Mouse (Mus musculus): Measurements from ENCODE around the gene Mt1.
"Not testable (repeated sequence)": the region's sequence is repeated elsewhere in the genome, so short reads cannot be mapped to it uniquely, and the experiment has no call there.

Mt1 gene

DNA sequence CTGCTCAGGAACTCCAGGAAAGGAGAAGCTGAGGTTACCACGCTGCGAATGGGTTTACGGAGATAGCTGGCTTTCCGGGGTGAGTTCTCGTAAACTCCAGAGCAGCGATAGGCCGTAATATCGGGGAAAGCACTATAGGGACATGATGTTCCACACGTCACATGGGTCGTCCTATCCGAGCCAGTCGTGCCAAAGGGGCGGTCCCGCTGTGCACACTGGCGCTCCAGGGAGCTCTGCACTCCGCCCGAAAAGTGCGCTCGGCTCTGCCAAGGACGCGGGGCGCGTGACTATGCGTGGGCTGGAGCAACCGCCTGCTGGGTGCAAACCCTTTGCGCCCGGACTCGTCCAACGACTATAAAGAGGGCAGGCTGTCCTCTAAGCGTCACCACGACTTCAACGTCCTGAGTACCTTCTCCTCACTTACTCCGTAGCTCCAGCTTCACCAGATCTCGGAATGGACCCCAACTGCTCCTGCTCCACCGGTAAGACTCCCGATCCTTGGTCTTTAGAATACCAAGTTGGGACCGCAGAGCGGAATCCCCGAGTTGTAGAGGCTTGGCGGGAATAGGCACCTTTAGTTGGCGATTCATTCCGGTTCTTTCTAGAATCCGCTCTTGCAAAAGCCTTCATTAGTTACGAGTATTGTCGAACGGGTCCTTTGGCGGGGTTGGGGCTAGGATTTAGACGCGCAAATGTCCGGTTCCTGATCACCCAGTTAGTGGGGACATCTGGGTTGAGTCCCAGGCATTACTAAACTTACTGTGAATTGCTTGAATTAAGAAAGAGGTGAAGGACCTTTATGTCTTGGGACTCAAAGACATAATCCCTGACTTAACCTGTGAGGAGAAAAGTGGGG, at the start of gene Mt1:
Gene Mt1, plus strand, starts transcription at position 226 of the 856 bp plus-strand sequence.
- DNase-seq (ENCODE audit: low read depth) = peak; percentile 89

DNA sequence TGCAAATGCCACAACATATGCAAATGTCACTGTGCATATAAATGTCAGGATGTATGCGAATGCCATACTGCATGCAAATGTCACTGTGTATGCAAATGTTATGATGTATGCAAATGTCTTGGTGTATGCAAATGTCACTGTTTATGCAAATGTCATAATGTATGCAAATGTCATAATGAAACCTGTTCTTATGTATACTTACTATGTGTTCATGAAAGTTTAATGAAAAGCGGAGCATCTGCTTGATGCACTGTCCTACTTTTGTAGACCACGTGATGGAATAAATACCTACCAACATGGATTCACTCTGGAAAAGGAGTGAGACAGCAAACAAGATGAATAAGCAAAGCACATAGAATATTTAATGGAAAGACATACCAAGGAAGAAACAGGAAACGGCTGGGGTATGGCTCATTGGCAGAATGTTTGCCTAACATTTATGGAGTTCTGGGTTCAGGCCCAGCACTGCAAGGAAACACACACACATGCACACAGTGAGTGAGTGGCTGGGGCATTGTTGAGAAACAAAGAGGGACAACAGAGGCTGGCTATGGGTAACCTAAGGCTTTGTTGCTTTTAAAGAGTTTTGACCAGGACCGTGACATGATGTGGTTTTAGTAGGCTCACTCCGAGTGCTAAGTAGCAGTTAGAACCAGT, 49.6 kb upstream of the Mt1 start:
- no peak for DNase-seq (ENCODE audit: low read depth)

DNA sequence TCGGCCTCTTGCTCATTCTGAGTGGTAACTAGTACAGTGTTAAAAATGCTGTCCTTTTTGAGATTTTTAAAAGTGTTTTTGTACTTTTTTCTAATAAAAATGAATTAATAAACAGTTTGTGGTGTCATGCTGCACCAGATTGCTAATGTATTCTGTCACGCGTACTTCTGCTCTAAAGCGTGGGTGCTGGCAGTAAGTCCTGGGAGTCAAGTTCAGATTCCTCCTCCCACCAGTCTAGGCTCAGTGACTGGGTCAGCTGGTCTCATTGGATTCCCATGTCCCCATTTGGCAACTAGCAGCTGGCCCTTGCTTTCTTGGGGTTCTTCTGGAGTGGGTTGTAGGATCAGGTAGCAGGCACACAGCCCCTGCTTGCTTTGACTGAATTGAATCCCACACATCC, 48.8 kb upstream of the Mt1 start:
- DNase-seq (ENCODE audit: low read depth) = no peak

DNA sequence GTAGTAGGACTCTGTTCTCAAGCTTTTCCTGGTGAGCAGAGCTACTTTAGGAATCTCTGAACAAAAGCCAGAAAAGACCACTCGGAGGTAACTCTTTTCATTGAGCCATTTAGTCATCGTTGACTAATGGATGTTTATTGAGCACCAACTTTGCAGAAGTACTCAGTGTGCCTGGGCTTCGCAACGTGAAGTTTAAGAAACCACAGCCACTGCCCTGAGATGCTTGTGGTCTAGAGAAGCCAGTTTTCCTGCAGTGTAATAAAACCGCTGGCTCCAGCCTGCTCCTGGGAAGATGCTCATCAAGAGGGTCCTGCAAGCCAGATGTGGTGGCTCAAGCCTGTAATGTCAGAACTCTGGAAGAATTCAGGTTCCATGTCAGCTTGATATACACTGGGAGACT, 46.8 kb upstream of the Mt1 start:
- DNase-seq (ENCODE audit: low read depth) = no peak

DNA sequence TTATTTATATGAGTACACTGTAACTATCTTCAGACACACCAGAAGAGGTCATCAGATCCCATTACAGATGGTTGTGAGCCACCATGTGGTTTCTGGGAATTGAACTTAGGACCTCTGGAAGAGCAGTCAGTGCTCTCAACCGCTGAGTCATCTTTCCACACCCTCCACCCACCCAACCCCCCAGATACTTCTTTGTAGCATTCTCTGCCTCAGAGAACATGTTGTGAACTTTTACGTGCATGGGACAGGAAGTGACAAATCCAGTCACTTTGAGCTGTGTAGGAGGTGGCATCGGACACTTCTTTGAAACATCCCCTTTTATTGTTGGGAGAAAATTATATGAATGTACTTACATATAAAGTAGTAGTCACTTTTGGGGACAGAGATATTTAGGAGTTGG, 44.3 kb upstream of the Mt1 start:
- not testable (repeated sequence) for DNase-seq (ENCODE audit: low read depth)

DNA sequence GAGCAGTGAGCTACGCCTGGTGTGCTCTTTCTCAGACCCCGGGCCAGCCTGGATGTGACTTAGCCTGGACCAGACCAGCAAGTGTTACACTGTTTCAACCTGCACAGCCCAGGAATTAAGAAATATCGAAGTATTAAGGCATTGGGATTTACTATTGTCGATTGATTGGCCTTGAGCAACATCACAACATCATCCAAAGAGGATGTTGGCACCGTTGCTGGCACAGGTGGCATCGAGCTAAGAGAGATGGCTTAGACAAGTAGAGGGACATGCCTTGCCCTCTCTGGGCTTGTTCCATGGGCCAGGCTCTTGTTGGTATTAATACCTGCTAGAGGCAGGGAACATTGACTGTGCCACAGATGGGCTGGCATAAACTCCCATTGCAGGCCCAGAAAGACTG, 43.3 kb upstream of the Mt1 start:
- no peak for DNase-seq (ENCODE audit: low read depth)

DNA sequence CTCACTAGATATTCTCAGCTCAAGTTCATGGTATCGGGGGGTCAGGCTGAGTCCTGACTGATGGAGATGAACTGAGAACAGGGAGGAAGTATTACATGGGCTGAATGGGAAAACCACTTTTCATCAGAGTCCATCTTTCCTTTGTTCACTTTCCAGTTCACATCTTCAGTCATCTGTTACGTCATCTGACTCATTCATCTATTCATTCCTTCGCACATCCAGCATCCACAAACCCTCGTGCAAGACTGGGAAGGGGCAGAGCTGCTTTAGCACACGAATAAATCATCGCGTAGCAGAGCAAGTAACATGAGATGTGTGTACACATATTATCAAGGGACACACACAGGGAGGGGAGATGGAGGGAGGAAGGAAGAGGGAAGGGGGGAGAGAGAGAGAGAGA, 42.7 kb upstream of the Mt1 start:
- no peak for DNase-seq (ENCODE audit: low read depth)

DNA sequence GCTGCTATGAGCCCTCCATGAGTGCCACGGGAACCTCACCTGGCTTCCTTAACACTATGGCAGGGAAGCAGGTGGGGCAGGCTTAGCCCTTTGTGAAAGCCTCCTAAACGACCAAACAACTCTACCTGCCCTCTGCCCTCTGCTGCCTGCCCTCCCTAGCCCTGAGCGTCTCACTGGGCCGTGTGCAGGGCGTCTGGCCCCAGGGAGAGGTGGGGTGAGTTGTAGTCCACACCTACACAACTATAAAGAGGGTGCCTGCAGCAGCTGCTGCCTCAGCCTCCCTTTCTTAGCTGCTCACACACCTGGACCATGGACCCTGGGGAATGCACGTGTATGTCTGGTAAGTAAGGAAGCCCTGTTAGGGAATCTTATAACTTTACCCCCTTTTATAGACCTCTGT, 41.9 kb upstream of the Mt1 start, which contains the start of gene Mt4:
Gene Mt4, plus strand, starts transcription at position 265 of the 400 bp plus-strand sequence.
- no peak for DNase-seq (ENCODE audit: low read depth)

DNA sequence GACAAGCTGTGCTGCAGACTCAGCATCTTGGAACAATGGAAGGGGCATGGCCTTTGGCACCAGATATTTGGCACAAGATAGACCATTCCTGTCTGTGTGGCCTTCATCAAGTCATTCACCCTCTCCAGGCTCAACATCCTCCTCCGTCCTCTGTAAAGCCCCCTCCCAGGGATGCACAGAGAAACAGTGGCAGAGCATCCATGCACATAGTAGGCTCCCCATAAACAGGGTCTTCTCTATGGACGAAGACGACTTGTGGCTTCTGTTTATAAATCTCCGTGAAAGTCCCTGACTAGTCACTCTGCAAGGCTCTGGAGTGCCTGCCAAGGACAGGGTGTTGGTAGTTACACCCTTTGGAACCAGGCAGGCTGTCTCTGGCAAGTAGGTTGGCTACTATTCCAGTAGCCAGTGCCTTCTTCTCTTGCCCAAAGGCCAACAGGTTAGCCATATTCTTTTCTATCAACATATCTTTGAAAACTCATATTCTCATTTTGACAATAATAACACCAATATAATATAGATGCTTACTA, 38.6 kb upstream of the Mt1 start:
- DNase-seq (ENCODE audit: low read depth) = no peak

DNA sequence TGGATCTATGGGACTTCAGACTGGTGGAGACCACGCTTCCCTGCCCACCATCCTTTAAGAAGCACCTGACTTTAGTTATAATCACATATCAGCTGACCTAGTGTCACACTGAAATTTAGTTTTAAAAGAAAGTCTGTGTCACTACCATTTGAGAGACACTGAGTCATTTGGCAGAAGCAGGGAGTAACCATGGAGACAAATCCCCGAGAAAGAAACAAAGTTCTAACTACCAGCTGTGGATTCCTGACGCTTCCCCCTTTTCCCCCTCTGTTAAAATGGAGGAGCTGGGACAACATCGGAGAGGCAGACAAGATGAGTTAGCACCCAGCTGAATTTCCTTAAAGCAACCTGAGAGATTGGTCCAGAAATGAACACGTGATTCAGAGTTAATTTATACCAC, 30.6 kb upstream of the Mt1 start:
- no peak for DNase-seq (ENCODE audit: low read depth)

DNA sequence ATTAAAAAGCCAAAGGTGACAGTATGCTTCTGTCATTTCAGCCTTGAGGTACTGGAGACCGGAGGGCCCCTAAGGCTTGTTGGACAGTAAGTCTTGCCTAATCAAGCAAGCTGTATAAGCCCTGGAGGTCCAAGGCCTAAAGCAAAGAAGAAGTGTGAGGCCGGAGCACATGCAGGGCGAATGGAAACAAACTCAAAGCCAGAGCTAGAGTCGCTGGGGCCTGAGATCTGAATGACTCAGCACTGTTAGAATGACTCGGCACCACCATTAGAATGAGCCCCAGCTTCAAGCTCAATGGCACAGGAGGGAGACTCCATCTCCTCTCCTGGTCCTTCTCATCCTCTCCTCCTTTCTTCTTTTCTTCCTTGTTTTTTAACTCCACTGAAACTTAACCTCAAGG, 28.0 kb upstream of the Mt1 start:
- DNase-seq (ENCODE audit: low read depth) = no peak

DNA sequence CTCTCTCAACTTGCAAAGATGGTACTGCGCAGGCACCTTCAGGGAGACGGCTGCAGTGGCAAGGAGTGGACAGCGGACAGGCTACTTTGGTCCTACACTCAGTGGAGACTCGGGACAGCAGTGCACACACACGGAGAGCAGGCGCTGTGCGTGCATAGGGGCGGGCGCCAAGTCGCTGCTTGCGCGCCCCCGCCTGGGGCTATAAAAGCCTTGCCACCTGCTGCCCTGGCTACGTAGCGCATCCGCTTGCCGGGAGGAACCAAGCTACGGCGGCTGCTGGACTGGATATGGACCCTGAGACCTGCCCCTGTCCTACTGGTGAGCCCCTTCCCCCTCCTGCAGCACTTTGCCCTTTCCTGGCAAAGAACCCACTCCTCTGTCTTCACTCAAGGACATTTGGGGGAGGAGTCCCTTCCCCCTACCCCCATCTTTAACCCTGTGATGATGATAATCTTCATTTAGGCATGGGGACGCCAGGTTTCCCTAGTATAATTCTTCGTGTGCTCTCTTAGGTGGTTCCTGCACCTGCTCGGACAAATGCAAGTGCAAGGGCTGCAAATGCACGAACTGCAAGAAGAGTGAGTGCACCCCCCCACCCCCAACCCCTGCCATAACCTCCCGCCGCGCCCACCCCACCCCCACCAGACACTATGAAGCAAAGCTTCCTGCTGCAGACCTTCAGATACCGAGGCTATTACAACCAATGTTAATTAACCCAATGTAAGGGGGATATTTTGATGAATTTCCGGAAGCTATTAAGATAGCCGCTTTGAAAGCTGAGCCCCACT, 26.2 kb upstream of the Mt1 start, which contains the start of gene Mt3:
Gene Mt3, plus strand, starts transcription at position 95 of the 788 bp plus-strand sequence.
- no peak for DNase-seq (ENCODE audit: low read depth)

DNA sequence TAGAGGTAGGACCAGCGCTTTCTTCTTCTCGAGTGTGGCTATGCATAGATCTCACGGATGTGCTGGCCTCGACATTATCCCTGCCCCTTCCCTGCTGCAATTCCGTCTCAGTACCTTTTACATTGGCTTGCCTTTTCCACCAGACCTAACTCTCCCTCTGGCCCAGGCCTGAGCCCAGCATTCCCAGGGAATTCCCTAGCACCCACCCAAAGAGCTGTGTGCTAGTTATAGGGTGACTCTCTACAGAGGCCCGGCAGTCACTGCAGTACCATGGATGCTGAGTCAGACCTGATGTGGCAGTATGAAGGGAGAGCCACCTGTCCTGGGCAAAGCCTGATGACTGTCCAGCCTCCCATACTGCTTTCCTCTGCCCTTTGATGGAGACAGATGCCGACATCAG, 25.4 kb upstream of the Mt1 start:
- DNase-seq (ENCODE audit: low read depth) = no peak

DNA sequence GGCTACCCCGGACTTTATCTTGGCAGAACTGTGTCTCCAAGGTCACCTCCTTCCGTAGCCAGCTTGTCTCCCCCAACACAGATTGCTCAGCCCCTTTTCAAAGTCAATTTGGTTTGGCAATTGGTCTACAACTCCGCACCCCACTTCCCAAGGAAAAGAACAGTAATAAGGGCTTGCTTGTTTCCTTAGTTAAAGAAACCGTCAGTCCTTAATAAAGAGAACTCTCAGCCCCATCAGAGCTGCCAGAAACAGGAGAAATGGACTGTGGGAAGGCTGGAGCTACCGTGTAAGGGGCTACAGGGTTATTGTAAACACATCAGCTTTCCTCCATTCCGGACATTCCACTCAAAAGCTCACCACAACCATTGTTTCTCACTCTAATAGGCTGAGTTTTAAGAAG, 24.3 kb upstream of the Mt1 start:
- no peak for DNase-seq (ENCODE audit: low read depth)

DNA sequence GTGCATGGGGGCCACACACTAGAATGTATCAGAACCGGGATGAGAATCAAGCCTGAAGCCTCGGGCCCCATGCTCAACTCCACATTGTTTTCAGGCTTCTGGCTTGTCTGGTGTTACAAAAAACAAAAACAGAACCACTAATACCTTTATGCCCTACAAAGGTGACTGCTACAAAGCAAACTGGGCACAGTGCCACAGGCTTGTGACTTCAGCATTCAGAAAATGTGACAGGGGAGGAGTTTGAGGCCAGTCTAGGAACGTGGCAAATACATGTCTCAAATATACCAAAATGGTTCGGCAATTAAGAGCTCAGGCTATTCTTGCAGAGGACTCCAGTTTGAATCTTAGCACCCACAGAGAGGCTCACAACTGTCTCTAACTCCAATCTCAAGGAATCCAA, 22.8 kb upstream of the Mt1 start:
- DNase-seq (ENCODE audit: low read depth) = no peak

DNA sequence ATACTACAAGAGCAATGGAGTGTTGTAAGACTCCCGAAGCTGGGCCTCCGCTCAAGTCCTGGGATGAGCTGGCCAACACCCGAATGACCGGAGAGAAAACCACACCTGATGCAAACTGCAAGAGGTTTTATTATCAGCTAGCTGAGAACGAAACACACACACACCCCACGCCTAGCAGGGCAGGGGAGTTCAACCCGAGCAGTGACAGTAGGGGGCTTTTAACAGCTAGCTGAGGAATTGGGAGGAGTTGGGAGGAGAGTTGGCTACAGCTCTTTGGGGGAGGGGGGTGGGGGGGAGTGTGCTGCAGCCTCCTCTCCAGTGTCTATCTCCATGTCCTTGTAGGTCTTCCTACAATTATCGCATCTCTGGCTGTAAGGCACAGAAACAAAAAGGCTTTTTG, 13.1 kb upstream of the Mt1 start:
- DNase-seq (ENCODE audit: low read depth) = not testable (repeated sequence)

DNA sequence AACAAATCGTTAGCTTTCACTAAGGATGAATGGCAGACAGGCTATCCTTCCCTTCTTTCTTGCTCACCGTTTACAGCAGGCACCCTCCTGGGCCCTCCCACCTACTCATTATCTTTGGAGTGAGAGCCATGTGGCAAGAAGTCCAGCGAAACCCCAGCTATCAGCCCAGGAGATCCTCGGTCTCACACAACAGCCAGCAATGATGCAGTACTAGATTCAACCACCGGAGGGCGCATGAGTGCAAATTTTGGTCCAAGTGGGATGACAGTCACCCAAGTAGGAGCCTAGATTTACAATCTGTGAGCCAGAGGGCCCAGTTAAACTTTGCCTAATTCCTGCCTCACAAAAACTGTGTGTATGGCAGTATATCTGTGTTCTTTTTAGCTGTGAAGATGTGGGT, 11.6 kb upstream of the Mt1 start:
- DNase-seq (ENCODE audit: low read depth) = peak; percentile 83

DNA sequence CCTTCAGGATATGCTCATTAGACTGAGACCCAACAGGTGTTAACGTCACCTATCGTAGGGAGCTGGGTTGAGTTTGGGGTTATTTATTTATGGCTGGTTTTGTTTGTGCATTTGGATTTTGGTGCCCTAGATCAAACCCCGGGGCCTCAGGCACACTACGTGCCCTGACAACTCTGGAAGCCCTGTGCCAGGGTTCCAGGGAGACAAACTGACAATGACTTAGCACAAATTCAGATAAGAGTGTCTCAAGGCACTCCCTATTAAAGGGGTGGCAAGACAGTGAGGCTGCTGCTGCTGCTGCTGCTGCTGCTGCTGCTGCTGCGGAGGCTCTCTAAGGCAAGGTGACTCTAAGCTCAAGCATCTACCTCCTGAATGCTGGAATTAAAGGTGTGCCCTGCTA, 9.3 kb upstream of the Mt1 start:
- DNase-seq (ENCODE audit: low read depth) = no peak

DNA sequence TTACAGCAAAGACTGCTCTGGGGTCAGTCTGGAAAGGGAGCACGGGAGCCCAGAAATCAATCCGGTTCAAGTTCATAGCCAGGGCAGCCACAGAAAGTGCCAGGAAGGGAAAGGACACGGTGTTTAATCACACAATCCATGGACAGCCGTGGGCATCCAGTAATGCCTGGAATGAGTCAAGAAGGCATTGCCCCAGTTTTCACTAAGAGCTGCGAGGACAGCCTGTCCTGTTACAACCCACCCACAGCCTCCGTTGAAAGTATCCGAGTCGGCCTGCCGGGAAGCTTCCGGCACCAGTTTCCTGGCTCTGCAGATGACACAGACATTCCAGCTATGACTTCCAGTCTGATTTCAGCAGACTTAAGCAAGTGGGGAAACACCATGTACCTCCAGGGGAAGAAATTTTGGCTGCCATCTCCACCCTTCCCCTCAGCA, 7.5 kb upstream of the Mt1 start:
- DNase-seq (ENCODE audit: low read depth) = no peak

DNA sequence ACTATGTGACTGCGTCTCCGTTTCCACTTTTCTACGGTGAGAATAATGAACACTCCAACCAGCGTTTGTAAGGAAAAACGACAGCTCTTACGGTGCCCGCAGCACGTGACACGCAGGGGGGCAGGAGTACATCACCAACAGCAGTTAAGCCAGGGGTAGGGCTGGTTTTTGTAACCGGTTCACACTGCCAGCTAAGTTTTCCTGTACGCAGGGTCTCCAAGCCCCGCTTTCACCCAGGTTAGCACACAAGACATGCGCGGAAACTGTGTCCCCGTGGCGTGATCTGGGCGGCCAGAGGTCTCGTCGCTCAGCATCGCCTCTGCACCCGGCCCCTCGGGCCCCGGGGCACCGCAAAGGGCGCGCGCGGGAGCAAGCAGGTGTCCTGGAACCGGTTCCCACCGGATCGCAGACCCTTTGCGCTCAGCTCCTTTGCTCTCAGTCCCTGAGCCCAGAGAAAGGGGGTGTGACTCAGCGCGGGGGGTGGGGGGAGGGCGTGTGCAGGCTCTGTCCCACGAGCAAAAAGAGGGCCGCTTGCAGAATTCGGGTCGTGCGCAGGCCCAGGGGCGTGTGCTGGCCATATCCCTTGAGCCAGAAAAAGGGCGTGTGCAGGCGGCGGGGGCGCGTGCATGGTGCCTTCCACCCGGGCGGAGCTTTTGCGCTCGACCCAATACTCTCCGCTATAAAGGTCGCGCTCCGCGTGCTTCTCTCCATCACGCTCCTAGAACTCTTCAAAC, 6.6 kb upstream of the Mt1 start, which contains the start of gene Mt2:
Gene Mt2, plus strand, starts transcription at position 590 of the 734 bp plus-strand sequence.
- peak; percentile 64 for DNase-seq (ENCODE audit: low read depth)
